Mouse (Mus musculus): ENCODE results near the gene Gde1.

The Gde1 gene

GRCm38 (mm10) chr7:118705101-118705961 is at the start of gene Gde1:
Gene Gde1 (minus strand): TSS chr7:118705778.
- DNase-seq = peak; percentile 95

- no peak for DNase-seq
Measured at GRCm38 (mm10) chr7:118751625-118752024, 46.0 kb upstream of the Gde1 start.

- no peak for DNase-seq
Measured at GRCm38 (mm10) chr7:118749706-118750105, 44.1 kb upstream of the Gde1 start.

GRCm38 (mm10) chr7:118747891-118748672 is 42.5 kb upstream of the Gde1 start:
- no peak for DNase-seq

- DNase-seq = no peak
Measured at GRCm38 (mm10) chr7:118744766-118745165, 39.2 kb upstream of the Gde1 start.

GRCm38 (mm10) chr7:118742278-118742677 is 36.7 kb upstream of the Gde1 start:
- no peak for DNase-seq

- peak; percentile 99 for DNase-seq
Measured at GRCm38 (mm10) chr7:118740532-118741338, 35.2 kb upstream of the Gde1 start.

GRCm38 (mm10) chr7:118739975-118740531 is 34.5 kb upstream of the Gde1 start, which contains the start of gene Vps35l:
Gene Vps35l (plus strand): TSS chr7:118740226.
- DNase-seq = peak; percentile 90

GRCm38 (mm10) chr7:118738730-118739129 is 33.2 kb upstream of the Gde1 start:
- DNase-seq = no peak

- DNase-seq = no peak
Measured at GRCm38 (mm10) chr7:118733225-118733624, 27.6 kb upstream of the Gde1 start.

- no peak for DNase-seq
Measured at GRCm38 (mm10) chr7:118731781-118732180, 26.2 kb upstream of the Gde1 start.

- no peak for DNase-seq
Measured at GRCm38 (mm10) chr7:118728846-118729587, 23.4 kb upstream of the Gde1 start.

GRCm38 (mm10) chr7:118725459-118725858 is 19.9 kb upstream of the Gde1 start:
- no peak for DNase-seq

GRCm38 (mm10) chr7:118723927-118724326 is 18.3 kb upstream of the Gde1 start:
- peak; percentile 85 for DNase-seq

GRCm38 (mm10) chr7:118718066-118718465 is 12.5 kb upstream of the Gde1 start:
- DNase-seq = no peak

- DNase-seq = peak; percentile 55
Measured at GRCm38 (mm10) chr7:118714873-118715272, 9.3 kb upstream of the Gde1 start.

- peak; percentile 99 for DNase-seq
Measured at GRCm38 (mm10) chr7:118712228-118713173, 6.9 kb upstream of the Gde1 start, which contains the start of gene Ccp110. Gene Ccp110 (plus strand): TSS chr7:118712552.

GRCm38 (mm10) chr7:118710776-118711175 is 5.2 kb upstream of the Gde1 start:
- DNase-seq = no peak

- peak; percentile 59 for DNase-seq
Measured at GRCm38 (mm10) chr7:118708002-118708401, 2.4 kb upstream of the Gde1 start.

- peak; percentile 63 for DNase-seq
Measured at GRCm38 (mm10) chr7:118707216-118707615, 1.6 kb upstream of the Gde1 start.
